Mouse (Mus musculus) stomach, postnatal 0 days (tissue): ENCODE results near the gene Mrpl33.

Experiments used
- CTCF ChIP-seq: IDR thresholded peaks from 2 replicates; pipeline ENCODE4 v1.5.1; 2016; ENCODE audit warnings: antibody characterized with exemption, low read depth, mild to moderate bottlenecking, moderate library complexity
- EP300 ChIP-seq: optimal IDR thresholded peaks from 2 replicates; pipeline ENCODE3; 2016; ENCODE audit warnings: antibody characterized with exemption

GRCm38 (mm10) chr5:31680183-31680582, 83.4 kb downstream of the Mrpl33 start:
- TF ChIP-seq CTCF (no peak), EP300 (no peak)
